Mouse (Mus musculus) liver, postnatal 0 days (tissue): Measurements from ENCODE around the gene Sptb. TPM values are rescaled to one million over a fixed set of nuclear protein-coding genes. Genes with fewer than 3 reads are reported as not detected.

Experiments used
- ATAC-seq: fragments of 200-750 bp; cut with Nextera tagmentation; 2 replicates; pipeline ENCODE4 v1.8.0; 2017; ENCODE audit warnings: mild to moderate bottlenecking, moderate library complexity
- DNase-seq: peaks from one replicate; pipeline ENCODE4 v3.0.0-alpha.2; 2016
- H3K27ac ChIP-seq: fragments of 300-500 bp; sonication (generic); 2 replicates; pipeline ENCODE4 v1.5.1; 2014; ENCODE audit warnings: antibody characterized with exemption, moderate library complexity, mild to moderate bottlenecking, low read depth
- H3K27me3 ChIP-seq: fragments of 300-500 bp; sonication (generic); 2 replicates; pipeline ENCODE4 v1.6.1; 2014; ENCODE audit warnings: low read length, control low read depth, mixed read lengths; ENCODE audit not compliant: insufficient read depth
- H3K36me3 ChIP-seq: fragments of 300-500 bp; sonication (generic); replicated peaks from 2 replicates; pipeline ENCODE4 v1.6.1; 2014; ENCODE audit warnings: mild to moderate bottlenecking, control low read depth, low read length, moderate library complexity, mixed read lengths; ENCODE audit not compliant: insufficient read depth
- H3K4me1 ChIP-seq: fragments of 300-500 bp; sonication (generic); 2 replicates; pipeline ENCODE4 v1.6.1; 2014; ENCODE audit warnings: antibody characterized with exemption, mild to moderate bottlenecking, control low read depth; ENCODE audit not compliant: insufficient read depth
- H3K4me2 ChIP-seq: fragments of 300-500 bp; sonication (generic); 2 replicates; pipeline ENCODE4 v1.6.1; 2014; ENCODE audit warnings: low read depth, mild to moderate bottlenecking, low read length, moderate library complexity, mixed read lengths
- H3K4me3 ChIP-seq: fragments of 300-500 bp; sonication (generic); 2 replicates; pipeline ENCODE4 v1.5.1; 2014; ENCODE audit warnings: low read depth, low read length
- H3K9ac ChIP-seq: fragments of 300-500 bp; sonication (generic); replicated peaks from 2 replicates; pipeline ENCODE4 v1.6.1; 2014; ENCODE audit warnings: mild to moderate bottlenecking, moderate library complexity
- H3K9me3 ChIP-seq: fragments of 300-500 bp; sonication (generic); 2 replicates; pipeline ENCODE4 v1.6.1; 2016; ENCODE audit warnings: mild to moderate bottlenecking, control low read depth, low read length, mixed read lengths
- CTCF ChIP-seq: sonication (generic); IDR thresholded peaks from 2 replicates; pipeline ENCODE4 v1.5.1; 2016; ENCODE audit warnings: antibody characterized with exemption, low read depth
- EP300 ChIP-seq: IDR thresholded peaks from 2 replicates; pipeline ENCODE4 v1.6.1; 2016; ENCODE audit warnings: antibody characterized with exemption, low read depth, mild to moderate bottlenecking
- WGBS: fragments of 180-500 bp; shearing (Covaris S2); extraction: QIAGEN DNeasy Blood & Tissue Kit; methylation state at CpG from one replicate; pipeline ENCODE4 v1.1.7; 2014; ENCODE audit not compliant: insufficient replicate concordance; 5-methylcytosine and 5-hydroxymethylcytosine counted together
- polyA plus RNA-seq: library from polyadenylated mRNA; unstranded; fragments of >200 nt; fragmentation: Nextera tagmentation; extraction: Ambion mirVana; gene quantifications from 2 replicates; pipeline ENCODE4 v1.2.1, GENCODE M21; 2015

The Sptb gene
- polyA plus RNA-seq, 1 experiment from 2014 or later, result 14.8 TPM

- peaks cover 9% of the 10 kb centered on the region for H3K4me1 ChIP-seq
- H3K4me3 ChIP-seq, result no peak overlapping the region; the same call in 1 of the 2 replicates
- H3K9me3 ChIP-seq, result no peaks in the 10 kb centered on the region
- H3K27ac ChIP-seq, result 0 out of 2 replicates have a peak overlapping the region, but pooled peaks have one; percentile 12
- ATAC-seq (no peak), DNase-seq (no peak)
- H3K36me3 ChIP-seq, result peaks cover 2% of the 10 kb centered on the region; the same call in 1 of the 2 replicates
- H3K4me2 ChIP-seq, result peak overlapping the region; percentile 53
- H3K27me3 ChIP-seq, result no peaks in the 10 kb centered on the region
- TF ChIP-seq EP300 (no peak), CTCF (no peak)
- no peak overlapping the region for H3K9ac ChIP-seq
- WGBS, result 10% methylated on average over 17 of the region's 17 CpGs
Measured at GRCm38 (mm10) chr12:76694801-76695505, 15.4 kb downstream of the Sptb start.

GRCm38 (mm10) chr12:76687498-76688200 is 22.7 kb downstream of the Sptb start:
- ATAC-seq (no peak), DNase-seq (no peak)
- Histone ChIP-seq H3K4me2 (no peak overlapping the region), H3K4me3 (no peak overlapping the region), H3K27me3 (no peaks in the 10 kb centered on the region), H3K36me3 (peaks cover 10% of the 10 kb centered on the region; the same call in 1 of the 2 replicates), H3K9me3 (no peaks in the 10 kb centered on the region), H3K4me1 (0 out of 2 replicates have a peak, but pooled peaks cover 3% of the 10 kb centered on the region), H3K27ac (no peak overlapping the region), H3K9ac (no peak overlapping the region)
- WGBS, result 80% methylated on average over 10 of the region's 10 CpGs
- no peak for TF ChIP-seq EP300
- TF ChIP-seq CTCF, result no peak

GRCm38 (mm10) chr12:76685647-76686046 is 24.7 kb downstream of the Sptb start:
- Histone ChIP-seq H3K9me3 (no peaks in the 10 kb centered on the region), H3K27ac (no peak overlapping the region), H3K4me1 (0 out of 2 replicates have a peak, but pooled peaks cover 8% of the 10 kb centered on the region), H3K36me3 (peaks cover 13% of the 10 kb centered on the region; the same call in 1 of the 2 replicates), H3K9ac (no peak overlapping the region), H3K27me3 (no peaks in the 10 kb centered on the region), H3K4me2 (no peak overlapping the region), H3K4me3 (no peak overlapping the region)
- DNase-seq, result no peak
- no peak for ATAC-seq
- WGBS, result 93% methylated on average over 3 of the region's 3 CpGs
- no peak for TF ChIP-seq EP300
- no peak for TF ChIP-seq CTCF

GRCm38 (mm10) chr12:76684493-76684892 is 25.9 kb downstream of the Sptb start:
- Histone ChIP-seq H3K4me2 (no peak overlapping the region), H3K27me3 (no peaks in the 10 kb centered on the region), H3K36me3 (peaks cover 10% of the 10 kb centered on the region; the same call in 1 of the 2 replicates), H3K9ac (no peak overlapping the region), H3K27ac (no peak overlapping the region), H3K4me3 (no peak overlapping the region), H3K4me1 (peaks cover 8% of the 10 kb centered on the region; the same call in 1 of the 2 replicates), H3K9me3 (no peaks in the 10 kb centered on the region)
- no peak for DNase-seq
- no peak for ATAC-seq
- TF ChIP-seq CTCF (peak; percentile 11; the same call in 1 of the 2 replicates), EP300 (no peak)
- WGBS, result 66% methylated on average over 6 of the region's 6 CpGs

GRCm38 (mm10) chr12:76681937-76682336 is 28.4 kb downstream of the Sptb start:
- DNase-seq, result no peak
- H3K27ac ChIP-seq, result no peak overlapping the region
- ATAC-seq, result no peak
- H3K9me3 ChIP-seq, result no peaks in the 10 kb centered on the region
- H3K4me2 ChIP-seq, result no peak overlapping the region
- TF ChIP-seq EP300 (no peak), CTCF (no peak)
- peaks cover 8% of the 10 kb centered on the region; the same call in 1 of the 2 replicates for H3K36me3 ChIP-seq
- H3K4me1 ChIP-seq, result peaks cover 15% of the 10 kb centered on the region
- H3K9ac ChIP-seq, result no peak overlapping the region
- H3K4me3 ChIP-seq, result no peak overlapping the region
- no peaks in the 10 kb centered on the region for H3K27me3 ChIP-seq

GRCm38 (mm10) chr12:76677068-76677467 is 33.3 kb downstream of the Sptb start:
- no peaks in the 10 kb centered on the region for H3K27me3 ChIP-seq
- no peak overlapping the region for H3K4me3 ChIP-seq
- no peaks in the 10 kb centered on the region for H3K9me3 ChIP-seq
- peak overlapping the region; percentile 95; the same call in 1 of the 2 replicates for H3K27ac ChIP-seq
- 55% methylated on average over 7 of the region's 7 CpGs for WGBS
- DNase-seq, result no peak
- peaks cover 46% of the 10 kb centered on the region for H3K4me1 ChIP-seq
- H3K9ac ChIP-seq, result no peak overlapping the region
- peak overlapping the region; percentile 60 for H3K4me2 ChIP-seq
- TF ChIP-seq CTCF (no peak), EP300 (no peak)
- H3K36me3 ChIP-seq, result 0 out of 2 replicates have a peak, but pooled peaks cover 2% of the 10 kb centered on the region
- ATAC-seq, result no peak
